Mouse (Mus musculus): ENCODE results near the gene C9. TPM values are rescaled to one million over a fixed set of nuclear protein-coding genes. Genes with fewer than 3 reads are reported as not detected.

The C9 gene
- polyA plus RNA-seq (2017; shearing (Covaris generic)), result not detected

DNA sequence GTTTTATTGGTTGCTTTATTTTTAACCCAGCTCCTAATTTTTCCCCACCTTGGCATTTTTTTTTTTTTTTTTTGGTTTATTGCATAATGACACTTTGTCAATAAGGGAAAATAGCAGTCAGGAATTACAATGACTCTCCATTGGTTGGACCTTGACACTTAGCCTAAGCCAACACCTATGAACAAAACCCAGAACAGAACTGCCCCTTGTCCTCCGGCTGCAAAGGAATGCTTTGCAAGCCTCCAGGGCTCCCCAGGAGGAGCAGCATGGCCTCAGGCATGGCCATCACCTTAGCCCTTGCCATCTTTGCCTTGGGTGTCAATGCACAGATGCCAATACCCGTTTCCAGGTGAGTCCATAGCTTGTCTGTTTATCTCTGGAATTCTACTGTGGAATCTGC lies at the start of gene C9:
Gene C9 (plus strand): TSS at position 193 of the 400 bp plus-strand sequence.

DNA sequence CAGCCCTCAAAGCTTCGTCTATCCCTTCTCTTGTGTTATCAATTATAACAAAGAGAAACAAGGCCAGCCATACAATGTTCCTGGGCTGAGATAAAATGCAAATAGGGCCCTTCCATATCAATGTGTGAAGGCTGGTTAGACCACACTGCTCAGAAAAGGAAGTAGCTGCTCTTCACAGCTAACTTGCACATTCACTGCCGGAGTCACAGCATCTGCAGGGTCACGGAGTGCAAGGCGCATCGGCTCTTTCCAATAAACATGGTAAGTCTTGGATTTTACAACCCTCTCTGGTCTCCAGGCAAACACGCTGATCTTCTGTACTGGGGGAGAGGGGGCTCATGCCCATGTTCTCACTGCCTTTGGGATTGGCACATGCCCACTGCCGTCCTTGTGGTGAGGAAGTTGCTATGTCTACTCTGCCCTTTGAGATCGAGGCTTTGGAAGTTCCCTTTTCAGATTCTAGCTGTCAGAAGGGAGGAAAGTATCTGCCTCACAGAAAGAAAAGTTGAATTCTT lies 77.6 kb downstream of the C9 start, which contains the start of gene Fyb:
Gene Fyb (plus strand): TSS at position 201 of the 515 bp plus-strand sequence.

Other genes with a start within 250 kb of the C9 start
- gene Dab2, start 145.5 kb upstream of the C9 start, polyA plus RNA-seq (2017; shearing (Covaris generic)), result not detected
- 664 TPM for gene Fyb, start 77.5 kb downstream of the C9 start, polyA plus RNA-seq (2017; shearing (Covaris generic))

Data from CD4-positive, CD25-positive, alpha-beta regulatory T cell, adult 9 weeks (primary cell).